Mouse (Mus musculus) heart, embryonic 11.5 days (tissue): ENCODE measurements at regions not wholly inside any gene's neighbourhood (a gene's known extent, or its start where the extent isn't known, plus 50 kb on each side); places are given as distances from the start of the nearest gene placed in this dataset.

Experiments used
- ATAC-seq: fragments of 200-750 bp; cut with Nextera tagmentation; replicated peaks from 2 replicates; pipeline ENCODE4 v1.8.0; 2017; ENCODE audit warnings: moderate library complexity; ENCODE audit not compliant: insufficient number of reproducible peaks, low FRiP score, low TSS enrichment
- H3K27ac ChIP-seq: fragments of 300-500 bp; sonication (generic); 2 replicates; pipeline ENCODE4 v1.5.1; 2014; ENCODE audit warnings: mild to moderate bottlenecking, low read depth, low read length
- H3K27me3 ChIP-seq: fragments of 300-500 bp; sonication (generic); 2 replicates; pipeline ENCODE4 v1.6.1; 2014; ENCODE audit warnings: mild to moderate bottlenecking, low read length, mixed read lengths; ENCODE audit not compliant: control insufficient read depth, insufficient read depth
- H3K36me3 ChIP-seq: fragments of 300-500 bp; sonication (generic); 2 replicates; pipeline ENCODE4 v1.6.1; 2014; ENCODE audit warnings: mild to moderate bottlenecking, low read length, moderate library complexity, mixed read lengths; ENCODE audit not compliant: control insufficient read depth, insufficient read depth
- H3K4me1 ChIP-seq: fragments of 300-500 bp; sonication (generic); 2 replicates; pipeline ENCODE4 v1.6.1; 2014; ENCODE audit warnings: low read length; ENCODE audit not compliant: control insufficient read depth, insufficient read depth
- H3K4me2 ChIP-seq: fragments of 300-500 bp; sonication (generic); 2 replicates; pipeline ENCODE4 v1.6.1; 2014; ENCODE audit warnings: mild to moderate bottlenecking, moderate library complexity
- H3K4me3 ChIP-seq: fragments of 300-500 bp; sonication (generic); 2 replicates; pipeline ENCODE4 v1.5.1; 2014; ENCODE audit warnings: low read depth, low read length
- H3K9ac ChIP-seq: fragments of 300-500 bp; sonication (generic); 2 replicates; pipeline ENCODE4 v1.6.1; 2014; ENCODE audit warnings: mild to moderate bottlenecking, low read depth, low read length, moderate library complexity
- H3K9me3 ChIP-seq: fragments of 300-500 bp; sonication (generic); replicated peaks from 2 replicates; pipeline ENCODE4 v1.6.1; 2016; ENCODE audit warnings: low read length; ENCODE audit not compliant: control insufficient read depth
- WGBS: fragments of 180-500 bp; shearing (Covaris S2); extraction: QIAGEN DNeasy Blood & Tissue Kit; methylation state at CpG from one replicate; pipeline ENCODE4 v1.1.7; 2014; ENCODE audit not compliant: insufficient replicate concordance; 5-methylcytosine and 5-hydroxymethylcytosine counted together

DNA sequence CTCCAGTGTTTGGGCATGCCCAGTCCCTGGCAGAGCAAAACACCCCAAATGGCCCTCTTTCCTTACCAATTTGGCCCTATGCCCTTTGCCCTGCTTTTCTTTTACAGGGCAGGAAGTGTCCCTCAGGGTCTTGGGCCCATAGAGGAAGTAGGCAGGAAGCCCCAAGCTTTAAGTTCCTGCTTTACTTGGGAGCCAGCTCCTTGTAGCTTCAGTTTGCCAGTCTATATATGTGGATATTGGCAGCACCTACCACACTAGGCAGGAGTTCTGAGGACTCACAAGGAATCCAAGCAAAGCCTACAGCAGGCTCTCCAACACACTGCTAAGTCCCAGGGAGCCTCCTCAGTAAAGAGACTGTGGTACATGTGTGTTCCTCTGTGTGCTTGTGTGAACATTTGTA, 84.2 kb downstream of the Cstad start:
- Histone ChIP-seq H3K27me3 (no peaks in the 10 kb centered on the region), H3K27ac (peak overlapping the region; percentile 15; the same call in 1 of the 2 replicates), H3K9me3 (peaks cover 5% of the 10 kb centered on the region; the same call in 1 of the 2 replicates), H3K4me2 (no peak overlapping the region), H3K36me3 (no peaks in the 10 kb centered on the region), H3K4me1 (peaks cover 25% of the 10 kb centered on the region), H3K4me3 (no peak overlapping the region), H3K9ac (no peak overlapping the region)
- ATAC-seq = no peak

DNA sequence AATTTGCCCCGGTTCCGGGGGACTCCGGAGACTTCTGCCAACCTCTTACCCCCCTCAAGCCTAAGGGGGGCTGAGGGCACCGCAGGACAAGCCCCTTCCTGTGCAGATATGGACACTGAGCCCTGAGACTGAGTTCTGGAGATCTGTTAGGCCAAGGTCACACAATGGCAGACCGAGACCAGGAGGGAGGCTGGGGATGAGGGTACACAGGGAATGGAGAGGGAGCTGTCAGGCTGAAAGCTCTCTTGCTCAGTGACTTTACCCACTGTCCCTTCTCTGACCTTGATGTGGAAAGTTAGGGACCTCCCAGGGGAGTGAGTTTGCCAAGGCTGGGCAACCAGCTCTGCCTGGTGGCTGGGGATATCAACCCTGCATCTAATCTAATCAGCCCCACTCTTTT, 82.7 kb downstream of the Cstad start:
- H3K36me3 ChIP-seq = no peaks in the 10 kb centered on the region
- ATAC-seq = no peak

GRCm38 (mm10) chr2:30676833-30677459, 82.1 kb downstream of the Cstad start:
- 1% methylated on average over 44 of the region's 44 CpGs for WGBS
- peaks cover 22% of the 10 kb centered on the region for H3K4me1 ChIP-seq
- peak overlapping the region; percentile 78 for H3K9ac ChIP-seq
- H3K9me3 ChIP-seq = peaks cover 5% of the 10 kb centered on the region; the same call in 1 of the 2 replicates
- peak overlapping the region; percentile 34 for H3K4me3 ChIP-seq
- H3K36me3 ChIP-seq = no peaks in the 10 kb centered on the region
- H3K4me2 ChIP-seq = peak overlapping the region; percentile 67
- H3K27me3 ChIP-seq = no peaks in the 10 kb centered on the region
- H3K27ac ChIP-seq = peak overlapping the region; percentile 98
- 0 out of 2 replicates have a peak, but pooled peaks have one; percentile 19 for ATAC-seq

More for the DNA sequence above, 82.7 kb downstream of the Cstad start:
- Histone ChIP-seq H3K27me3 (no peaks in the 10 kb centered on the region), H3K9me3 (peaks cover 5% of the 10 kb centered on the region; the same call in 1 of the 2 replicates), H3K4me3 (peak overlapping the region; percentile 34), H3K4me1 (peaks cover 25% of the 10 kb centered on the region), H3K27ac (peak overlapping the region; percentile 98), H3K4me2 (peak overlapping the region; percentile 67), H3K9ac (peak overlapping the region; percentile 78)
- WGBS = 4% methylated on average over 5 of the region's 5 CpGs

DNA sequence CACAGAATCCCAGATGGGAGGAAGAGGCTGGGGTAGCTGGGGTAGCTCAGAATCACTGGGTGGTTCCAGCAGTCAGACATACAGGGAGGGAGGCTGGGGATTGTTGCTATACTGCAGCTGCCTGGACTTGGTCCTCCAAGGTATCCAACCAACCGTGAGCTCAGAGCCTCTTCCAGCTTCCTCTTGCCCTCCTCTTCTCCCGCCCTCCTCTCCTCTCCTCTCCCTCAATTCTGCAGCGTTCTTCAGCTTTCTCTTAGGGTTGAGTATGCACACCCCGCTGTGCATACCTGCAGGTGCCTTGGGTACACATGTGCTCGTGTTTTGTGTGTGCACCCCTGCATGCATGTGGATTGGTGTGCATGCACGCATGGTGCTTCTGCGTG, 81.6 kb downstream of the Cstad start:
- ATAC-seq = no peak
- WGBS = 4% methylated on average over 7 of the region's 7 CpGs
- Histone ChIP-seq H3K4me1 (peaks cover 22% of the 10 kb centered on the region), H3K4me3 (peak overlapping the region; percentile 34; the same call in 1 of the 2 replicates), H3K9me3 (peaks cover 5% of the 10 kb centered on the region; the same call in 1 of the 2 replicates), H3K4me2 (peak overlapping the region; percentile 67), H3K27ac (peak overlapping the region; percentile 98), H3K27me3 (no peaks in the 10 kb centered on the region), H3K36me3 (no peaks in the 10 kb centered on the region), H3K9ac (no peak overlapping the region)

- Histone ChIP-seq H3K27me3 (no peaks in the 10 kb centered on the region), H3K4me1 (peaks cover 25% of the 10 kb centered on the region), H3K4me3 (no peak overlapping the region), H3K9me3 (peaks cover 5% of the 10 kb centered on the region; the same call in 1 of the 2 replicates), H3K27ac (no peak overlapping the region), H3K36me3 (no peaks in the 10 kb centered on the region), H3K9ac (no peak overlapping the region), H3K4me2 (no peak overlapping the region)
- 74% methylated on average over 2 of the region's 2 CpGs for WGBS
- ATAC-seq = no peak
Observed at GRCm38 (mm10) chr2:30675839-30676238, 81.0 kb downstream of the Cstad start.

DNA sequence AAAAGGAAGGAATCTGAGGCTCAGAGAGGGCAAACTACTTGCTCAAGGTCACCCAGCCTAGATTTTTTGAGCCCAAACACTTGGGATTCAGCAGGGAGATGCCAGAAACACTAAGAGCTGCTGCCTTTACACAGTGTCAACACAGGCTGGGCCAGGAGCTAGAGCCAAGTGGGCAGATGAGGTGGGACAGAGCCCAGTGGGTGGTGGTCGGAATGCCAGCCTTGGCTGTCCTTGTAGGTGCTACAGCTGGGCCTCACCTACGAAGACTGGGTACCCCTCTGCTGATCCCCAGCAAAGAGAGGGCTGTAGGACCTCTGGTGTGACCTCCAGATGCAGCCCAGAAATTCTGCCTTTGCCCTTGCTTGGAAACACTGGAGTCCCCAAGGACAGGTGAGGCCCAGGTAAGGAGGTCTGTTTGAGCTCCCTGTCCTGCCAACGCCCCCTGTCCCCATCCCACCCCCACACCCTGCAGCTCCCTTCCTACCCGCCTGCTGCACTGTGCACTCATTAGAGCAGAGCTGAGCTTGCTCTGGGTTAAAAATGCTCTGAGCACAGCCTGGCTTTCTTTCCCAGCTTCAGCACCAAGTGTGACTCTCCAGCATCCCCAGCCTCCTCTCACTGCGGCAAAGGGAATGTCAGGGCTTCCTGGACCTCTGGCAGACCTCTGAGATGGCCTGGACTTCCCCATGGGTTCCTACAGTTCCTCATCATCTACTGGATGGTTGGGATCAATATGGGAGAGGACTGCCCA, 76.2 kb downstream of the Cstad start:
- Histone ChIP-seq H3K4me2 (no peak overlapping the region), H3K27me3 (no peaks in the 10 kb centered on the region), H3K4me3 (no peak overlapping the region), H3K9ac (no peak overlapping the region), H3K36me3 (no peaks in the 10 kb centered on the region), H3K27ac (no peak overlapping the region), H3K4me1 (peaks cover 31% of the 10 kb centered on the region), H3K9me3 (no peaks in the 10 kb centered on the region)
- 57% methylated on average over 5 of the region's 5 CpGs for WGBS
- ATAC-seq = no peak

DNA sequence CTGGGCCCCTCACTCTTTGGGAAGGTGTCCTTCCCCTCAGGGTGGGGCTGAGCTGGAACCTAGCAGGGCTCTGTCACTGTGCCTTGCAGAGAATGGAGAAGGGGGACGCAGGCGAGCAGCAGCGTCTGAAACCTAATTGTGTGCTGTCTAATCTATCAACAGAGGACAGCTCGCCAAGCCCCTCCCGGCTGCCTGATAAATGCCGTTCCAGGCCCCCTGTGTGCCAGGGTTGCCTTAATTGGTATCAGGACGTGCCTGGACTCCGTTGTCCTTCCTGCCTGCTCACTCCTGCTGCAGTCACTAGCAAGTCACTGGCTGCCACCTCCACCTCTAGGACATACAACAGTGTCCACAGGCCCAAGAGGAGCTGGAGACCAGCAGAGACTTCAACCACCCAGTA, 72.6 kb downstream of the Cstad start:
- WGBS = 3% methylated on average over 8 of the region's 8 CpGs
- no peak for ATAC-seq
- no peaks in the 10 kb centered on the region for H3K27me3 ChIP-seq
- H3K4me2 ChIP-seq = peak overlapping the region; percentile 29
- no peaks in the 10 kb centered on the region for H3K36me3 ChIP-seq
- no peaks in the 10 kb centered on the region for H3K9me3 ChIP-seq
- no peak overlapping the region for H3K4me3 ChIP-seq
- peak overlapping the region; percentile 58; the same call in 1 of the 2 replicates for H3K9ac ChIP-seq
- H3K4me1 ChIP-seq = peaks cover 30% of the 10 kb centered on the region
- peak overlapping the region; percentile 70 for H3K27ac ChIP-seq

DNA sequence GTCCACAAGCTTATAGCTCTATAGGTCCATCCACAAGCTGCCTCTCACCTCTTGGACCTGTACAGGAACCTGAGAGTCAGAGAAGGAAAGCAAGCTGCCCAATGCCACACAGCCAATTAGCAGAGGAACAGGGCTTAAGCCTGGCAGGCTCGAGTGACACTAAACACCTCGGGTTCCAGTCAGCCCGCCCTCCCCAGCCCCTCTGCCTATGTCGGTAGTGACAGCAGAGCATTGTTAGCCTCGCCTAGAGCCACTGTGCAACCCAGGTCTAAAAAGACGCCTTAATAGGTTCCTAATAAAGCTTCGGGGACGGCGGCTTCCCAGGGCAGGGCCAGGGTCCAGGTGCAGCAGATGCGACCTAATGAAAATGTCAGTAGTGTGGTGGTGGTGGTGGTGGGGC, 66.3 kb downstream of the Cstad start:
- Histone ChIP-seq H3K36me3 (no peaks in the 10 kb centered on the region), H3K4me3 (no peak overlapping the region), H3K4me2 (no peak overlapping the region), H3K9ac (peak overlapping the region; percentile 39; the same call in 1 of the 2 replicates), H3K9me3 (no peaks in the 10 kb centered on the region), H3K27me3 (no peaks in the 10 kb centered on the region), H3K4me1 (peaks cover 48% of the 10 kb centered on the region), H3K27ac (no peak overlapping the region)
- 60% methylated on average over 10 of the region's 10 CpGs for WGBS
- no peak for ATAC-seq
